Mouse (Mus musculus): ENCODE measurements around the gene Mef2d.

Mef2d gene

DNA sequence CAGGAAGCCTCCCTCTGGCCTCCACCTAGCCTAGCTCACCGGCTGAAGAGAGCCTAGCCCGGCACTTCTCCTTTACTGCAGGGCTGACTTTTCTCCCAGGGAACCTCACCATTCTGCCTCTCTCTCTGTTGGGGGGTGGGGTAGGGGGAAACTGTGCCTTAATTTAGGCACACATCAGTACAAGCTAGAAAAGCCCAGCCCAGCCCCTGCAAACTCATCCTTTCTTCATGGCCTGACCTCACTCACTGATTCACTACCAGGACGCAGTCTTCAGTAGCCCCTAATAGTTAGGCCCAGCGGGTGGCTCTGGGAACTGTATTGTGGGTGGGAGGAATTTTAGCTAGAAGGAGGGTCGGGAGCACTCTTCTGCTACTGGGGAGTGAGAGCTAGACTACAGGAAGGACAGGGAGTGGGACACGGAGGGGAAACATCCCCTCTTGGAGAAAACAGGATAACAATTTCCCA lies 7.4 kb downstream of the Mef2d start:
- DNase-seq (ENCODE audit: low read depth in 2 of 2, low spot score in 2 of 2), result no peak

DNA sequence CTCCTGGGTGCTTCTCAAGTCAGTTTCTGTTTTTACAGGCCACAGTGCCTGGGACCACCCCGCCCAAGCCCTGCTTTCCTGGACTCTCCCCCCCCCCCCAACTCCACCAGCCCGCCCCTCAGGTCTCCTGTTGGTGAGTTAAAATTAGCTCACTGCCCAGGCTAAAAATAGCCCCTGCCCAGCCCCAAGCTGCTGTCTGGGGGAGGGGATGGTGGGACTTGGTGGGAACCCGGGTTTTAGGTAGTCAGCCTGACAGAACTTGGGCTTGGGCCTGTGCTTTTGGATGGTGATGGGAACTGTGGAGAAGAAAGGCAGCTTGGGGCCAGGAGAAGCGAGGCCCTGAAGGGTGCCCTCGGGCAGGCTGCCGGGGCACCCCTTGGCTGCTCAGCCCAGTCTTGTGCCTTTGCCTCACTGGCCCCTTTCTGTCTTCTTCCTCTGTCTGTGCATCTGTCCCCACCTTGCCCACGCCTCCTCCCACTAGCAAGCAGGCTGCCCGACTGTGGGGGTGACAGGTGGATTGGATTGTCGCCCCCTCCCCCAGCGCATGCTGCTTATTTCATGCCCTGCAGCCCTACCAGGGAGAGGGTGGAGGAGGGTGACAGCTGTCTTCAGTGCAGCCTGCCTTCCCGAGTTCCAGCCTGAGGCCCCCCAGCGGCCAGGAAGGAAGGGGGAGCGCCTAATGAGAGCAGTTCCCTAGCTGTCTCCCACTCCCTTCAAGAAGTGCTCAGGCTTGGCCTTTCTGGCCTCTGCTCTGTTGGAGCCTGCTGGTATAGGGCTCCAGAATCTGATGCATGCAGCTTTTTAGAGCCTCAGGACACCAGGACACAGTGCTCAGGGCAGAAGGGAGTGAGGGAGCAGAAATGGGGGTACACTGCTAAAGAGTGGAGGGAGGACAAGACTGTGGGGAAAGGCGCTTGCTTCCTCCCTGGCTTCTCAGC lies 8.2 kb downstream of the Mef2d start:
- no peak for DNase-seq (ENCODE audit: low read depth in 2 of 2, low spot score in 2 of 2)

DNA sequence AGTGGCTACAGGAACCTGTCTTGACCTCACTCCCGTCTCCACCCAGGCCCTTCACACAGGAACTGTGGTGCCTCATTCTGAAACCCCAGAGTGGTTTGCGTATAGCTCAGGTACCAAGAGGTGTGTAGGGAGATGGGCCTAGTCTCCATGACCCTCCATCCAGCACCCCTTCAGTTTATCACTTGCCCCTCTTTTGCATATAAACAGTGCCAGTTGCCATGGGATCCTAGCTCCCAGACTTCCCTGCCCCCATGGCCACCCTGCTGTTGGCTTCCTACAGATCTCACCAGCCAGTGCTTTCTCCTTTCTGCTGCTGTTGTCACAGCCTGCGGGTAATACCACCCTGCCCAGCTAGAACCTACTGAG lies 8.8 kb downstream of the Mef2d start:
- no peak for DNase-seq (ENCODE audit: low read depth in 2 of 2, low spot score in 2 of 2)

DNA sequence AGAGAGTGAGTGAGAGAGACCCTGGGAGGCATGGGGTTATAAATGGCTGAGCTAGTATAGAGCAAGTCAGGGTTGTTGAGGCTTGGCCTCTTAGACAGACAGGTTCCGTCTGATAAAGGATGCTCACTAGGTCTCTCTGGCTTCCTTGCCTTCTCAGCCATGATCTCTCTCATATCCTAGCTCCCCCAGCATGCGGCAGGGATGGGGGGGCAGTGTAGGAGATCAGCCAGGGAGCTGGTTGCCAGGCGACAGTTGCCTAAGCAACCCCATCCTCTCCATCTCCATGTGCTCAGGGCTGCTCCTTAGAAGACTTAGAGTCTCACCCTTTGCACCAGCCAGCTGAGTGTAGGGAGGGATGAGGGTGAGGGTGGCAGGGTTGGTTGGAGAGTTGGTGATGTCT lies 9.9 kb downstream of the Mef2d start:
- DNase-seq (ENCODE audit: low read depth in 2 of 2, low spot score in 2 of 2), result no peak

DNA sequence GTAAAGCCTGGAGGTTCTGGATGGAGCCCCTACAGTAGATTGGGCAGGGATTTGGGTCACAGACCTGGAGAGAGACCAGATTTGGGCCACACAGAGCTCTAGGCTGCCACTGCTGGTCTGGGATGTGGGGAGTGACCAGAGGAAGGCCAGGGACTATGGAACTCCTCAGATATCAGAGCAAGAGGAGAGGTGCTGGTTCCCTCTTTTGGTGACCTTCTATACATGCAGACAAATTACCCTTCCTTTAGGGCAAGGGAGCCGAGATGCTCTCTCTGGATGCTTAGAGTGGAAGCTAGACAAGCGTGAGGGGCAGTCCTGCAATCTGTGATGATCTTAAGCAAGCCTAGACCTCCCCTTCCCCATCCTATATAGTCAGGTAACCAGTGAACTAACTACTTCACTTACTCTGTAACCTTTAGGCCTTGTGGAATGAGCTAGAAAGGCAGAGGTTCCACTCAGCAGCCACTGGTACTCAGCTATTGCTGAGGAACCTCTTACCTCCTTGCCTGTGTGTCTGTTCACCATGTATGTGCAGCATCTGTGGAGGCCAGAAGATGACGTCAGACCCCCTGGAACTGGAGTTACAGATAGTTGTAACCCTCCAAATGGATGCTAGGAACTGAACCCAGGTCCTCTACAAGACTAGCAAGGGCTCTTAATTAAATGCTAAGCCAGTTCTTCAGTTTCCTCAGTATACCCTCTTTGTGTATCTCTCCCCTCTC lies 11.3 kb downstream of the Mef2d start:
- DNase-seq (ENCODE audit: low read depth in 2 of 2, low spot score in 2 of 2), result no peak

DNA sequence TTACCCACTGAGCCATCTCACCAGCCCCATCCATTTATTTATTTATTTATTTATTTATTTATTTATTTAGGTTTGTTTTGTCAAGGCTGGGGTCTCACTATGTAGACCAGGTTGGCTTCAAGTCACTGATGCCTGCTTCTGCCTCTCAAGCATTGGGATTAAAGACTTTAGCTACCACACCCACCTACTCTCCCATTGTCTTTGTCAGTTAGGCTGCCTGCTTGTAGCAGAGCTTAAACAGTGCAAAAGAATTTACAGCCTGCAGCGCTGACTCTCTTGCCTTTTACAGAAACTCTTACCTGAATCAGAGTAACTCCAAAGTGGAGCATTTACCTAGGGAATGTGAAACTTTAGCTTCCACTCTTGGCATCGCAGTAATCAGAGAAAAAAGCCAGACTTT lies 12.1 kb downstream of the Mef2d start:
- DNase-seq (ENCODE audit: low read depth in 2 of 2, low spot score in 2 of 2), result no peak

DNA sequence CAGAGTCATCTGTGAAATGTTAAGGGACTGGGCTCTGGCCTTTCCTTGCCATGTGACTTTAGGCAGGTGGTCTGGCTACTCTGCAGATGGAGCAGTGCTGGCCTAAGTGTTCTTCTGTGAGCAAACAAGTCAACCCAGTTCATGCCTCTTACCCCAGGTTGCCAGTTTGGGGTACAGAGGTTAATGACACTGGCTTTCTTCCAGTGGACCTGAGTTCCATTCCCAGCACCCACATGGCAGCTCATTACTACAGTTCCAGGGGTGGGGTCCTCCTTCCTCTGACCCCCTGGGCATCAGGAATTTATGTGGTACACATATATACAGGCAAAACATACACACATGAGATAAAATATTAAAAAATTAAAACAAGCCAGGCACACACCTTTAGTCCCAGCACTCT lies 14.6 kb downstream of the Mef2d start:
- no peak for DNase-seq (ENCODE audit: low read depth in 2 of 2, low spot score in 2 of 2)

DNA sequence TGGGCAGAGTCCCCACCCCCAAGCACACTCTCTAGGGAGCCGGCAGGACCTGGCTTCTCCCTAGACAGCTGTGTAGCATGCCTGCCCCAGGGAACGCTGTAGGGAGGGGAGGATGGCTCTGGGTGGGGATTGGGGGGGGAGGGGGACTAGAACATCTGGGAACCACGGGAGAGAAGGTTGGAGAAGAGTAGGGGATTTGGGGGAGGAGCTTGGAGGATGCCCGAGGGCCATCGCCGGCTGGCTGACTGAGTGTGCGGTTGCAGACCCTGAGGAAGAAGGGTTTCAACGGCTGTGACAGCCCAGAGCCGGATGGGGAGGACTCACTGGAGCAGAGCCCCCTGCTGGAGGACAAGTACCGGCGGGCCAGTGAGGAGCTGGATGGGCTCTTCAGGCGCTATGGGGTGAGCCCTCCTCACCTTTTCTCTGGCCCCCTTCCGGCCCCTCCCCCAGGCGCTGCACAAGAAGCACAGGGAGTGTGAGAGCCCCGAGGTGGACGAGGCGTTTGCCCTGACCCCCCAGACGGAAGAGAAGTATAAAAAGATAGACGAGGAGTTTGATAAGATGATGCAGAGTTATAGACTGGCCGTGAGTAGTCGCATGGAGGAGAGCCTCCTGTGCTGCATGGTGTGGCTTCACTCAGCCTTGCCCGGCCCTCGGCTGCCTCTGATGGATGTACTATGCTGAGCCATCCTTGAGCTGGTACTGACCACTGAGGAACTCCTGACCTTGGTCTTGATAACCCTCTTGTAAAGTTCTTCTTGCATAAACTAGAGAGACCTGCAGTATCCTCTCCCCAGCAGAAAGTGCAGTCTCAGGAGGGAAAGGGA lies 15.8 kb downstream of the Mef2d start:
- DNase-seq (ENCODE audit: low read depth in 2 of 2, low spot score in 2 of 2), result peak; percentile 51 to 61

DNA sequence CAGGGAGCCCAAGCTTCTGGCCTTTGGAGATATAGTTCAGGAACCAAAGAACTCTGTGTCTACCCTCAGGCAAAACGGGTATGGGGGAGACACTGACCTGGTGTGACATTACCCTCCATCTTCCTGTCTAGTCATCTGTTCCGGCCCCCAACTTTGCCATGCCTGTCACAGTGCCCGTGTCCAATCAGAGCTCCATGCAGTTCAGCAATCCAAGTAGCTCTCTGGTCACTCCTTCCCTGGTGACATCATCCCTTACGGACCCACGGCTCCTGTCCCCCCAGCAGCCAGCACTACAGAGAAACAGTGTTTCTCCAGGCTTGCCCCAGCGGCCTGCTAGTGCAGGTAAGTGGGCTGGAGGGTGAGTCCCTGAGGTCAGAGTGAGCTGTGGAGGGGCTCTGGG lies 16.8 kb downstream of the Mef2d start:
- no peak for DNase-seq (ENCODE audit: low read depth in 2 of 2, low spot score in 2 of 2)

DNA sequence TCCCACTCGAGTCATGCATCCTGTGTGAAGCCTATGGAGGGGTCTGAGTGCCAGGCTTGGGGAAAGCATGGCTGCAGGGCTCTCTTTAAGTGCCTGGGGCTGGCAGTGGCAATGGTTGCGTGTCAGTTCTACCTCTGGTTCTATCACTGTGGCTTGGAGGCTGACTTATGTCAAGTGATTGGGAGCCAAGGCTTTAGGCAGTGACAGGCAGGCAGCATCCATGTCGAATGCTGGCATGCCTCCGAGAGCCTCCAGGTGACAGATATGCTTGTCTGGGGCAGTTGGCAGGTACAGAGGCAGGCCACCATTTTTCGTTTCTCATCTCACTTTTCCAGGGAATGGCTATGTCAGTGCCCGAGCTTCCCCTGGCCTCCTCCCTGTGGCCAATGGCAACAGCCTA lies 18.7 kb downstream of the Mef2d start:
- DNase-seq (ENCODE audit: low read depth in 2 of 2, low spot score in 2 of 2), result no peak

DNA sequence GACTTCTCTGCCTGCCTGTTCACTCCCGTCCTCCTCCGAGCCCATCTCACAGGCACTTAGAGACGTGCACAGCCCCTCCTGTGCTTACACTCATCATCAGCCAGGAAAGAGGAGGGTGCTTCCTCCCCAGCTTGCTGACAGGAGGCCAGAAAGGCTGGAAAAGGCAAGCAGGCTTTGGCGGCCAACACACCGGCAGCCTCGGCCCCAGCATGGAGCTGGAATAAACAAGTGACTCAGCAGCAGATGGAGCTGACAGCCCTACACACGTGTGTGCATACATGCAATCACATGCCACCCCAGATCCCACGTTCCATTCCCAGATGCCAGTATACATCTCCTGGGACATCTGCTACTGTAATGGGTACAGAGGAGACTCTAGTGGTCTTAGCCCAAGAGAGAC lies 20.1 kb downstream of the Mef2d start:
- no peak for DNase-seq (ENCODE audit: low read depth in 2 of 2, low spot score in 2 of 2)

DNA sequence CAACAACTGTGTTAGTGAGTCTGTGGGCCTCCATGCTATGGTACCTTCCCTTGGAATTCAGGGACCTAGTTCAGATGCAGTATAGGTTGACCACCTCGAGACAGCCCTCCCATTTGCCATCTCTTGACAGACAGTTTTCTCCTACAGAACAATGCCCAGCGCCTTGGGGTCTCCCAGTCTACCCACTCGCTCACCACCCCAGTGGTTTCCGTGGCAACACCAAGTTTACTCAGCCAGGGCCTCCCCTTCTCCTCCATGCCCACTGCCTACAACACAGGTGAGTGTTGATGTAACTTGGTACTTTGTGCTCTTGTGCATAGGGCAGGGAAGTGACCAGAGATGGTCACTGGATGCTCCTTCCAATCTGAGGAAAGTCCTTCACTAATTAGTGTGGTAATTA lies 20.6 kb downstream of the Mef2d start:
- DNase-seq (ENCODE audit: low read depth in 2 of 2, low spot score in 2 of 2), result no peak

DNA sequence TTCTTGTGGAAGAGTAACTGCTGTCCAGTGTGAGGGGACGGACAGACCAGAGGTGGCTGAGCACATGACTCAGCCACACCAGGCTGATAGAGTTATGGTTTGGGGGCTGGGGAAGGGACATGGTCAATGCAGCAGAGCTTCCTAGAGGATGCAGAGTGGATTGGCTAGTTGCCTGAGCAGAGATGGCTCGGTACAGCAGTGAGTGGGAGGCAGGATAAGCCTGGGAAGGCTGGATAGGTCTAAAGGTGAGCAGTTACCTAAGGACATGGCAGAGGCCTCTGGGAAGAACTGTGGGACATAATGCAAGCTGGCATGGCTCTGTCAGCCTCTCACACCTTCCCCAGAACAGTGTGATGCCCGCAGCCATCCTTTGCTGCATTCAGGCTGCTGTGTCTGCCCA lies 21.7 kb downstream of the Mef2d start:
- DNase-seq (ENCODE audit: low read depth in 2 of 2, low spot score in 2 of 2), result no peak

DNA sequence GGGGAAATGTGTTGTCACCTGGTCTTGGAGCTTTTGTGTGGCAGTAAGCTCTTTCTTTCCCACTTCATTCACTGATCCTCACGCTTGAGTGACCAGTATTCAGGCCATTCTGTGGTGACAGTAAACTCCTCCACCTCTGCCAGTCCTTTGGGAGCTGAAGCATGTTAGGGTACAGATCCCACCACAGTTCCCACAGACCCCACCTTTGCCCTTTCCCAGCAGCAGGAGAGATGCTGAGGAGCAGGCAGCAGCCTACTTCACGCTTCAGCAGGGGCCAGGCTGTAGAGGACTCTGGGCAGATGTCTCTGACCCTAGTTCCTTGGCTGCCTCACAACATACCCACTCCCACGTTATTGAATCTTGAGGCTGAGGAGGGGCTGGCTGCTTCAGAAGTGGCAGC lies 22.1 kb downstream of the Mef2d start:
- no peak for DNase-seq (ENCODE audit: low read depth in 2 of 2, low spot score in 2 of 2)

DNA sequence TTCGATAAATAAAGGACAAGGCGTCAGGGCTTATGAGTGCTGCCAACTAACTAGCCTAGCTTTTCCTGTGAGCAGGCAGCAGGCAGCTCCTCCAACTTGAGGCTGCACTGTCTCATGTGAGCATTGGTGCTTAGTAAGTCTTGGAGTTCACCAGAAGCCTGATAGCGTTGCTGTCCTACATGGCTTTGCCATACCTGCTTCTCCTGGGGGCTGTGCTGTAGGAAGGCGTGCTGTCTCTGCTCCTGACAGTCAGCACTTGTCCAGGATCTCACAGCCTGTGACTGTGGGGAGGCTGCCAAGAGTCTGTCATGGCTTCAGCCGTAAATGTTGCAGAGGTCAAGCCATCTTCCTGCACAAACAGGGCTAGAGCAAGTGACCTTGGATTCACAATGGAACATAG lies 23.9 kb downstream of the Mef2d start:
- DNase-seq (ENCODE audit: low read depth in 2 of 2, low spot score in 2 of 2), result no peak

DNA sequence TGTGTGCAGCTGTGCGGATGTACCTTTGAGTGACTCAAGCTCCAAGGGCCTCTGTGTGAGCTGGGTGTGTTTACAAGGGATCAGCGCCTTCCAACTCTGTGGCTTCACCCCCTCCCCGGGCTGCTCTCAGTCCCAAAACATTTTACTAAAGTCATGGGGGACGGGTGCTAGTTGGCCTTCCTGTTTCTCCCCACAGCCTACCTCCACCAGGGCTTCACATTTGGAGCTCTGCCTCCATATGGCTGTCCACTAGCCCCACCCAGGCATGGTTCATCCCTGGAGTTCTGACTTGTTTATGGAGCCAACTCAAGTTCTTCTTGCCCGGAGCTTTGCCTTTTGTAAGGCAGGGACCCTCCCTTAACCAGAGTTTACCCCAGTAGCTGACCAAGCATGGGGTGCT lies 28.2 kb downstream of the Mef2d start:
- no peak for DNase-seq (ENCODE audit: low read depth in 2 of 2, low spot score in 2 of 2)

DNA sequence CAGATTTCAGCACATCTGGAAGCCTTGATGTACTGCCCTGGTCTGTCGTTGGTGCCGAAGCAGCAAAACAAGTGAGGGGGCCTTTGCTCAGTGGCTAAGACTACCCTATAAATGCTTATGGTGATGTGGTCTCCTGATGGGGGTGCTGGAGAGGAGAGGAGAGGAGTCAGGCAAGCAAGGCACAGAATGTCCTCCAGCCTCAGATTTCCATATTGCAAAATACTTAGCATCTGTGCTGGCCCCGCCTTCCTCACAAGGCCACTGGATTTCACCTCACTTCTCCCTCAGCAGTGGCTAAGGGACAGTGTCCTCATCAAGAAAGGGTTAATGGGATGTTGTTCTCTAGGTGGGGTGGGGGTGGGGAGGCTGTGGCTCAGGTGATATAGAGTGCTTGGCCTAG lies 30.3 kb downstream of the Mef2d start:
- DNase-seq (ENCODE audit: low read depth in 2 of 2, low spot score in 2 of 2), result no peak

DNA sequence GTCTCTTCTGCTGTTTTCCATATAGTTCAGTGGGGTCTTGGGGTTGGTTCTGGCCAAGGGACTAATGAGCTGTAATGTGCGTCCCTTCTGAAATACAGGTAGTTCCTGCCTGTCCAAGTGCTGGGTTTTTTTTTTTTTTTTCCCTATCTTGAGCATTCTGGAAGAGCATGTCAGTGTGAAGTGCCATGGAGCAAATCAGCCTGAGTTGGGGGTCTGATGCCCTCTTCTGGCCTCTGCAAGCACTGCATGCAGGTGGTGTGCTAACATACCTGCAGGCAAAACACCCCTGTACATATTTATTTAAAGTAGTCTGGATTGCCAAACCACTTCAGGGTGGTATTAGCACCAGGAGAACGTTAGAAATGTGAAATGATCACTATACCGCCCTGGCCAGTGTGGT lies 31.2 kb downstream of the Mef2d start:
- peak; percentile 45 to 64 for DNase-seq (ENCODE audit: low read depth in 2 of 2, low spot score in 2 of 2)

DNA sequence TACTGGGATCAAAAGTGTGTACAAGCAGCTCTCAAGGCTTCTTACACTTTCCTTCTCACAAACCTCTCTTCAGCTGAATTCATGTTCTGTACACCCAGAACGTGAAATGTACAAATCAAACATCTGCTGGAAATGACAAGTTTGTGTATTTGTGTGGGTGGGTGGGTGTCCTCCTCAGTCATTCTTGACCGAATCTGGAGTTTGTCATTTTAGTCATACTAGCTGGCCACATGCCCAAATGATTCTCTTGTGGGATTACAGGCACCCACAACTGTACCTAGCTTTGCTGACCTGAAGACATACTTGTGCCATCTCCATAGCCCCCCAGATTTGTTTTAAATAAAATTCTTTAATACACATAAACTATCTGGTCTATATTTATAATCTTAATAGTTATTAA lies 32.7 kb downstream of the Mef2d start:
- no peak for DNase-seq (ENCODE audit: low read depth in 2 of 2, low spot score in 2 of 2)

DNA sequence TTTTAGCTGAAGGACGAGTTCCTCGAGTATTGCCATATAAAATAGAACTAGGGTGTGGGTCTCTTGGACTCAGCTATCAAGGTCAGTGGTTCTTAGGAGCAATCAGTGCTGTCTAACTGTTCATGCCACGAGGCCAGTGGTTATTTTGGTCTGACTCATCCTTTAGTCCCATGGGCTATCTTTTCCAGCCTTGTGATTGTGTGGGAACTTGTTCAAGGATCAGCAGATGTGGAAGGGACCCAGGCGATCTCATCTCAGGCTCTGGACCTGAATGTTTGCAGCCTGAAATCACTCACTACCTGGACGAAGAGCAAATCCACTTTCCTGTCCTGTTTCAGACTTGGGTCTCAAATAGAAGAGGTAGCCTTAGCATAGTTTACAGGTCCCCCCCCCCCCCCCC lies 34.9 kb downstream of the Mef2d start:
- no peak for DNase-seq (ENCODE audit: low read depth in 2 of 2, low spot score in 2 of 2)

DNA sequence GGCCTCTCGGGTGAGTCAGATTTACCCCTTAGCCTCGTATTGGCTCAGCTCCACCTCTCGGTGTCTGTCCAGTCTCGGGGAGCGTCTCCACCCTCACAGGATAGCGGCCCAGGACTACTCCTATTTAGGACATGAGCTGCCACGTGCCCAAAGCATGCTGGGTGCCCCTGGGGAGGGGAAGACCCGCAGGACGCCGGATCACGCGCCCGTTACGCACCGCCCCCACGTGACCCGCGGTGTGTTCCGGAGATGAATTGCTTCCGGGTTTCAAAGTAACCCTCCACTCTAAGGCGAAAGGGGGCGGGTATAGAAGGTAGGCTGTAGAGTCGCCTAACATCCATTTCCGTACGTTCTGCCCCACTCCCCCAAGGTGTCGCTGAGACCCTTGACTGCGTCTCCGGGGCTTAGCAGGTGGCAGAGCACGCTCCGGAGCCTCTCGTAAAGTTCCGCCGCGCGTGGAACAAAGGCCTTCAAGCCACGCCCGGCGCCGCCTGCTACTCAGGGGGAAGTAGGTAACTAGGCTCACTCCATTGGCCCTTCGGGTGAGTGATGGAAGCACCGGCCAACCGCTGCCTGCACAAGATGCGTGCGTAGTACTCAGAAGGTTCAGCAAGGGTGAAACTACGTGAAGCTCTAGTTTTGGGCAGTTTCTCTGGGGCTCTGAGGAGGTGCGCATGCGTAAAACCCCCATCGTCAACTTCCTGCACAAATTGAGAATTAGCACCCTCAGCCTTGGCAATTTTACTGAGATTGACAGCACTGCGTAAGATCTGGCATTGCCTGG lies 35.6 kb downstream of the Mef2d start:
- peak; percentile 96 to 98 for DNase-seq (ENCODE audit: low read depth in 2 of 2, low spot score in 2 of 2)

Data from CD8-positive naive resting alpha-beta T cell, adult 2 months (primary cell).